Mouse (Mus musculus): ENCODE data around the gene Hspa12a.
A peak's percentile ranks its signal among the peaks of the same experiment; 100 is the strongest.
"Not testable (repeated sequence)": the region's sequence is repeated elsewhere in the genome, so short reads cannot be mapped to it uniquely, and the experiment has no call there.

The Hspa12a gene

DNA sequence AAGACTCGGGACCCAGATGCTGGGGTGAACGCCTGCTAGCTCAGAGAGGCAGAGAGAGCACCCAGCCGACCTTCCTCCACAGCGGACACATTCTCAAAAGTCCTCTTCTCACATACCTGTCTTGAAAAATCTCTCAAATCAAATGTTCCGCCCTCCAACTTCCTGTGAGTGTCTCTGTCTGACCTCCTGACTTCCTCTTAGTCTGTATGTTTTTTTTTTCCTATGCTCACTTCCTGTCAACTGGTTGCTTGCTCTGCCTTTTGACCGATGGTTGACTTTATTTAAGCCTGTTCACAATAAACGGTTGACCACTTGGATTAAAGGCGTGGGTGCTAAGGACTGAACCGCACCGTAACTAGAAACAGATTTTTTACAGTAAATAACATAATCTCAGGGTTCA is 35.4 kb downstream of the Hspa12a start:
- DNase-seq: no peak

DNA sequence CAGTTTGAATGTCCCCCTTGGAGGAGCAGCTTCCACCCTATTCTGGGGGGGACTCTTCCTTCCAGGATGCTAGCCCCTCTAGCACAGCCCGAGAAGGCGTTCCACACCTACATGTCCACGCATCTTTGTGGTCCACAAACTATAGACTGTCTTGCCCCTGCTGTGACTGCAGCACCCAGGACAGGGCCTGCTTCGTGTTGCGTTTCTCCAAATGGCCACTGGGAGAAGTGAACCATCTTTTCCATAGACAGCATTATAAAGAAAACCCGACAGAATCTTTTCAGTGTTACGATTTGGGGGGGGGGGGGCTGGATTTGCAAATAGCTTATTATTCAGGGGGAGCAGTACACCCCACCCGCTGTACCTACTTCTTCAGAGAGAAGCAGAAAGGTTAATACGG is 36.8 kb downstream of the Hspa12a start:
- DNase-seq: no peak

DNA sequence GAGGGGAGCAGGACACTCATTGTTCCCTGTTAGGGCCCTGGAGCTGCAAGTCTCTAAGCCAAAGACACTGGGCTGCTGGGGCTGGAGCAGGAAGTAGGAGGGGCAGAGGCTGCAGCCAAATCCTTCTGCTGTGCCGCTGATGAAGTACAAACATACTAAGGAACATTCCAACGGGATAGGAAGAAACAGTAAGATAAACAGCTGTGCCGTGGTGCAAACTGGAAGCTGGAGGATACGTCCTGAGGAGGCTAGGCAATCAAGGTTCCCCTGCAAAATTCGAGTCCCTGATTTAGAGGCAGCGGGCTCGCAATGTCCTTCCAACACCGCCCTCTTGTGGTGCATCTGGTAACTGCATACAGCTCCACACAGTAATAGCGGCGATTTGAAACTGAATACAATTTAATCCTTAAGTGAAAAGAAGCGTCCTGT is 39.5 kb downstream of the Hspa12a start:
- DNase-seq: peak; percentile 78 to 94

DNA sequence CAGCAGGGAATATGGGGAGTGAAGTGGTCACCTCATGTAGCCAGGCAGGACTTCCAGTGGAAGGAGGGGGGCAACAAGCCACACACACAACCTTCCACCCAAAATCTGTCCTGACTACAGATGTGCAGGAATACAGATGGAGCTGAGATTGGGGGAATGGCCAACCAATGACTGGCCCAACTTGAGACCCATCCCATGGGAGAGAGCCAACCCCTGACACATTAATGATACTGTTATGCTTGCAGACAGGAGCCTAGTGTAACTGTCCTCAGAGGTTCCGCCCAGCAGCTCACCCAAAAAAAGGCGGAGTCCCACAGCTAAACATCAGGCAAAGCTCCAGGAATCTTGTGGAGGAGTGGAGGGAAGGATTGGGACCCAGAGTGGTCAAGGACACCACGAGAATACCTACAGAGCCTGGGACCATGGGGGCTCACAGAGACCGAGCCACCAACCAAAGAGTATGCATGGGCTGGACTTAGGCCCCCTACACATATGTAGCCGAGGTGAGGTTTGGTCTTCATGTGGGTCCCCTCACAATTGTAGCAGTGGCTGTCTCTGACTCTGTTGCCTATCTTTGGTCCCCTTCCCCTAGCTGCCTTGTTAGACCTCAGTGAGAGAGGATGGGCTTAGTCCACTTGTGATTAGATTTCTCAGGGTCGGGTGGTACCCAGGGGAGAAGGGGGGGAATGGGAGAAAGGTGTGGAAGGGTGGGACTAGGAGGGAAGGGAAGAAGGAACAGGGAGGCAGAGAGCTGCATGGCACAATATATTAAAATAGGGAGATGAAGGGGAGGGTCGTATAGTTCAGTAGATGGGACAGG is 40.2 kb downstream of the Hspa12a start:
- DNase-seq: no peak

DNA sequence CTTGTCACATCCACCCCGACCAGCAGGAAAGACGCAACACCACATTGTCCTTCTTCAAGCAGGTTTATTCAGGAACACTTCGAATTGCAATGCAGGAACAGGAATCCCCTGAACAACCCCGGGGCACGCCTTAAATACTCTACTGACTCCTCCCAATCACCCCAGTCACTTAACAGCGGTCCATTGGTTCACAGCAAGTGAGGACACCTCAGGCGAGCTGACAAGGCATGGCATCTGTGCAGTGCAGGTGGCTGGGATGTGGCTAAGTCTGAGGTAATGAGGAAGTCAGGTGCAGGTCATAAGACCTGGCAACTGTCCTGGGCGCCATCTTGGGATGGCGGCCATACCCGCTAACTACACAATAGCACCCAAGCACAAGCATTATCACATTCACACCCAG is 43.0 kb downstream of the Hspa12a start:
- DNase-seq: not testable (repeated sequence)

DNA sequence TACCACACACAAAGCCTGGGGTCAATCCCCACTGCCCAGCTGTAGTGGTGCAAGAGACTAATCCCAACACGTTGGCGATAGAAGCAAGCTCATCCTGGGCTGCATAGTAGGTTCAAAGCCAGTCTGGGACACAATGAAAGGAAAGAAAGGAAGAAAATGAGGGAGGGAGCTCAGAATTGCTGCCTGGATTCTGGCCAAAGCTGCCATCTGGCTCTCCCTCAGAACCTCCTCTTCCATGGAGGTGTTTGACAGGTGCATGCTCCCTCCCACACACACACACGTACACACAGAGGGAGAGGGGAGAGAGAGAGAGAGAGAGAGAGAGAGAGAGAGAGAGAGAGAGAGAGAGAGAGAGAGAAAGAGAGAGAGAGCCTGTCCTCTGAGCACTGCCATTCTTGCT is 47.2 kb downstream of the Hspa12a start:
- DNase-seq: no peak

DNA sequence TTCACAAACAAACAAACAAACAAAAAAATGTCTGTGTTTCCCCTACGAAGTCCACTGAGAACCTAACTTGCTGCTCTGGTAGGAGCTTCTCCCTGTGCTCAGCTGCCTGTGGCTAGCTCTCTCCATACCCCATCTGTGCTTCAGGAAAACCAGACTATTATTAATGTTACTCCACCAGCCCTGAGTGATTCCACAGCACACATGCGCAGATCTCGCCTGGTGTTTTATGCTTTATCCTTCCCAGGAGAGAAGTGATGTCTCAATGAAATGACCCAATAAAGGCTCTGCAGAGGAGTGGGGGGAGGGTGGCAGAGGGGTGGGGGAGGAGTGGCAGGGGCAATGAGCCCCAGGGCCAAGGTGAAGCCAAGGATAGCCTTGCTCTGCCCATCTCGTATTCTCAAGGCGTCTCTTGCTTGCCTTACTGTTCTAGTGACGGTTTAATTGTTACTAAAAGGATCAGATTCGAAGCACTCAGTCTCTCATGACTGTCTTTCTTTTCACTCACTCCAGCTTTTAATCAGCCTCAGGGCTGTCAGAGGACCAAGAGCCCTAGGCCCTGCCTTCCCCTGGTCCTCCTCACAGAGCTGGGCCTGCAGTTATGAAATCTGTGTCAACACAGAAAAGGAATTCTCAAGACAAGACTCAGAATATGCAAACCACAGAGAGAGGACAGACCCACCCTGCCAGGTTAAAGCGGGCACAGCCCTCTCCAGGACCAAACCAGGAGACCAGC is 54.0 kb downstream of the Hspa12a start:
- DNase-seq: no peak

DNA sequence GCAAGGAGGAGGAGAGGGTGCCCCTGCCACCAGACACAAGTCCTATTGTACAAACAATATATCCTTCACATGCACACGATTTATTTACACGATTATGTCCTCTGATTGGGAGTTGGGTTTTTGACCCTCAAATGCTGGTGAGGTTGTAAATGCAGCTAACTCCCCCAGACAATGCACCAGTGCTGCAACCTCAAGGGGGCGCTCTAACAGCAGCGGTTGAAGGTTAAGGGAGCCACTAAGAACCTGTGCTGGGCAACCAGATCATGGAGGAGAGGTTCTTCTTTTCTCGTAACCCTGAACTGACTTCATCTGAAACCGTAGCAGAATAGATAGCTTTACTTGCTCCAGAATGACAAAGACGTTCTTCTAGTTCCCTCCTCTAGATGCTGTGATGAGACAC is 57.0 kb downstream of the Hspa12a start:
- no peak for DNase-seq

DNA sequence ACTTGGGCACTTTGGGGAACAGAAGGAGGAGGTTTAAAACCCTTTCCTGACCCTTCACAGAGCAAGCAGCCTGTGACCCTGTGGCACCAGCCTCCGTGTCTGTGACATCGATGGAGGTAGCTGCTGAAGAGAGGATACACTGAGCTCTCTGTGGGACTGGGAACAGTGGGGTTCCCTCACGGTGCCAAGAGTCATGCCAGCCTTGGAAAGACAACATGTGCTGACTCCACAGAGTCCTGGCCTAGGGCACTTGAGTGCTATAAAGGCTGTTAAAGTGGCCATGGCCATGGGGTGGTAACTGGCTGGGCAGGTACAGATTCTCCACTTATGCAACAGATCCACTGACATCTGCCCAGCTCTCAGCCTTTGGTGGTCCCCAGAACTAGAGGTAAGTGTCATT is 60.0 kb downstream of the Hspa12a start:
- DNase-seq: no peak

DNA sequence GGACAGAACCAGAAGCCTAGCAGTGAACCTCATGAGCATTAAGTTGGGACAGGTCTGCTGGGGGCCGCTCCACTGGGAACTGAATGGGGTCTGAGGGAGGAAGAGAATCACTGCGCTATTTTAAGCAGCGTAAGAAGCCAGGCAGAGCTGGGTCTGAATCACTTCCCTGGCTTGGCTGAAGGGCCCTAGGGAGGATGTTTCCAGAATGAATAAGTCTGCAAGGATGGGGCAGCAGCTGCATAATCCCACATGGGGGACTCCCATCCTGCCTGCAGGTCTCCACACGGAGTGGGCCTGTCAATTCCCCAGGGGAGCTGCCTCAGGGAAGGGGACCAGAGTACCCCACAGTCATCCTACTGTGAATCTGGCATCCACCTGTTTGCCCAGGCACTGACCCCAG is 61.1 kb downstream of the Hspa12a start:
- DNase-seq: no peak

DNA sequence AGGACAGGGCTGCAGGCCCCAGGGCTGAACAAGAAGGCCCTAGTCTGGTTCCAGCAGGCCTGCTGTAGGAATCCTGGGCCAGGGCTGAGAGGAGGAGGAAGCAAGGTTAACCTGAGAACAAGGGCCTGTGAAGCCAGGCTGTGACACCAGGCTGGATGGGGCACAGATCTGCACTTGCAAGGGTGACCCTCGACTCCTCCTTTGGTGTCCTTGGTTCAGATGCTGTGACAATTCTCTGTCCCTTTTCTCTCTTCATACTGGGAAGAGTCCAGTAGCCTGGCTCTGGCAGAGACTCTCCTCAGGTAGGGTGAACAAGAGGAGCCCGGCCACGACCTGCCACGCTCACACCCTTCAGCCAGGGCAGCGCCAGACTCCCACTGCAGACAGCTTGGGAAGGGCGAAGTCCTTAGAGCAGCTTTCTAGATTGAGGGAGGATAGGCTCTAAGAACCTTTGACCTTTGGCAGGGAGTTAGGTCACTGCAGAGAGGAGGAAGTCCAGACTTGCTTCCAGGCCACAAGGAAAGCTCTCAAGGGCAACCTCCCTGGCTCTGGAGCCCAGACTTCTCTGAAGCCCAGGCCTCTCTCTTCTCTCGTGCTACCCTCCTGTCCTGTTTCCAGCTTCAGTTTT is 64.0 kb downstream of the Hspa12a start:
- DNase-seq: peak; percentile 64 to 75

DNA sequence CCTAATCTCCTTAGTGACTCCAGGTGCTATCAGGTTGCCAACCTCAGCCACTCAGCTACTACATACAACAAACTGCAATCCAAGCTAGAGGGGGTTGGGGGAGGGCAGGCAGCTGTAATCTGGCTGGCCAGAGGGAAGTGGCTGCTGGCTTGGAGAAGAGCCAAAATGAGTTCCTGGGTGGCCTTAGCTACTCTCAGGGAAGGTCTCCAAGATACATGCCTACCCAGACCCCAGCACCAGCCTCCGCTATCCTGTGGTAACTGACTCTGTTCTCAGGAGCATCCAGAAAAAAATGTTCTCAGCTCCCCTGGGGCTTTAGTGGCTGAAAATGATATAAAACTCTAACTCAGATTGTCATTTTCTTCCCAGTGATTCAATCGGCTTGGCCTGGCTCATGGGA is 64.9 kb downstream of the Hspa12a start:
- peak; percentile 22 to 41 for DNase-seq

DNA sequence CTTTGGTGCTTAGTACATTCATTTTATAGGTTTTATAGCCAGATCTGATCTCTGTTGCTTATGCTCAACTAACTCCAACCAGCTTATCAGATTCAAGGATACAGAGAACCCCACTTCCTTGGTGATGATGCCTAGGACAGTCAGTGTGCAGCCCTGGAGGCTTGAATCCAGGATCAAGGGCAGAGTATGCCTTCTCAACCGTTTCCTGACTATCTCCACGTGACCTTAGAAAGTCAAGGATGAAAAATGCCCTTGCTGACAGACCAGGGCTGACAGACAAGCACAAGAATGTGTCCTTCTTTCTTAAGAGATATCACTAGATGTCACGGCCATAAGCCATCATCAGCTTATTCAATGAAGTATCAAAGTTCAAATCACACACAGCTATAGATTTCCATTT is 69.9 kb downstream of the Hspa12a start:
- no peak for DNase-seq

DNA sequence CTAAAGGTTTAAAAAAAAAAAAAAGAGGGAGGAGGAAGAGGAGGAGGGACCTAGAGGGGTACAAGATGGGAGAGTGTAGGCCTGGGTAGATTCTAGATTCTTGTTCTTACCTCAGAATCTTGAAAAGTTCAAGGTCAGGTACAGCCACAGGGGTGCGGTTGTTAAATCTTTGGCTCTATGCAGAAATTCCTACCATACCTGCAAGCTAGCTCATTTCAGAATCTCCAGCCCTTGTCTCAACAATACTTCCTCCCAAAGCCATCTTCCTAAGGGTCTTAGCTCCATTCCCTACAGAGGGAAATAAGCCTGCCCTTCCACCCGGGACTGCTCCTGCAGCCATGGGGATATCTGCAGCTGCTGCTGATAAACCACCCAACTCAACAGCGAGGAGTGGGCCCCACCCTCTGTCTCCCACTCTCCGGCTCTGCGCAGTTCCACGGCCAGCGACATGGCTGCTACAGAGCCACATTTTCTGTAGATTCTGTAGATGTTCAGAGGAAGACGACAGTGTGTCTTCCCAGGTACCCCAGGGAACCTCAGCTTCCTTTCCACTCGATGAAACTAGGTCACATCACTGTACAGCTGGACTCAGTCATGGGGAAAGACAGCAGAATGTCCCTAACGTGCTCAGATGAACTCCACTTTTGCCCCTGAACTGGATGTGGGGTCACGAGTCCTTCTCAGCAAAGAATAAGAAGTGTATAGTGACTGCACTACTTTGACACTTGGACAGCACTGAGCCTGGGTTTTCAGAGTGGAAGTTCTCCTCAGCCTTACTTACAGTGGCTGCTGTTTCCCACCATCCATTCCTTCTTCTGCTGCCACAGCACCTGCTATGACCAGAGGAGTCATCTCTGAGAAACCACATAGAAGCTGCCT is 70.8 kb downstream of the Hspa12a start:
- peak in 1 of 2 experiments; percentile 14 for DNase-seq

DNA sequence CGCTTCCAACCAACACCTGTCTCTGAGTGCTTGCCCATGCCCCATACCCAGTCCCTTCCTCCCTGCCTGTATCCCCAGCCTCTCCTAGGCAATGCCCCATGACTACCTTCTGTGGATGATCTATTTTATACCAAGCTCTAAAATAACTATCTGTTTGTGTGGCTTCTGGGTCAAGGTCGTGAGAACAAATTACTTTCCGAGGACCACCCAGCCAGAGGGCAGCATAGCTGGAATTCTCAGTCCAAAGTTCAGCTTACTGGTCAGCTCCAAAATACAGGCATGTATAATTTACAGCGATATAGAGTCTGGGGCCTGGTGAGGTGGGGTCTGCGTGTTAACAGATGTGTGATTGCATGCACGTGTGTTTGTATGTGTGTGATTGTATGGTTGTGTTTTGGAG is 71.6 kb downstream of the Hspa12a start:
- no peak for DNase-seq

DNA sequence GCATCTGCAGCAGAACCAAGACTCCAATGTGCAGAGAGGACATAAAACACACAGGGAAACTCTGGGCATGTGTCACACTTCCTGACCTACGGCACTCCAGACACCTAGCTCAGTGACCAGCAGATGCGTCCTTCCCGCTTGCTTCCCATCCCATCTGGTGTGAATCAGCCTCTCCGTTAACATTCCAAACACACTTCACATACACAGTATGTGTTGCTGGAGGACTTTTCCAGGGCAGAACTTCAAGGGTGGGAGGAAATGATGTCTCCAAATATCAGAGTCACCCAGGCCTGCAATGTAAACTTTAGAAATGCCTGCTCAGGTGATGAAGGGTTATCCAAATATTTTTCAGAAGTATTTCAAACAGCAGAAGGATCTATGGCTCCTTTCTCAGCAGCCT is 76.8 kb downstream of the Hspa12a start:
- no peak for DNase-seq

DNA sequence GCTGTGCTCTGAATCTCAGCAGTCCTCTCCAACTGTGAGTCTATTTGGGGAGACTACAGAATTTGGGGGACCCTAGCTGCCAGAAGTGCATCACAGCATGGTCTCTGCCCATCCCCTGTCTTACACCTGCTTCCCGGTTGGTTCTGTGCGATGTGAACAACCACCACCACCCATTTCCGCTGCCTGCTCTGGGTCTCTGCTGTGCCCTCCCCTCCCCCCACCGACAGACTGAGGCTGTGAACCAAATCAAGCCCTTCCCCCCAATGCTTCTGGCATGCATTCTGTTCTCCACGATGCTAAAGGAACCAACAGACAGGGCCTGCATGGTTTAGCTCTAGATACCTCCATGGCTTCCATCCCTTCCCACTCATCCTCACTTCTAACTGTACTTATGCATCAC is 78.2 kb downstream of the Hspa12a start:
- no peak for DNase-seq

DNA sequence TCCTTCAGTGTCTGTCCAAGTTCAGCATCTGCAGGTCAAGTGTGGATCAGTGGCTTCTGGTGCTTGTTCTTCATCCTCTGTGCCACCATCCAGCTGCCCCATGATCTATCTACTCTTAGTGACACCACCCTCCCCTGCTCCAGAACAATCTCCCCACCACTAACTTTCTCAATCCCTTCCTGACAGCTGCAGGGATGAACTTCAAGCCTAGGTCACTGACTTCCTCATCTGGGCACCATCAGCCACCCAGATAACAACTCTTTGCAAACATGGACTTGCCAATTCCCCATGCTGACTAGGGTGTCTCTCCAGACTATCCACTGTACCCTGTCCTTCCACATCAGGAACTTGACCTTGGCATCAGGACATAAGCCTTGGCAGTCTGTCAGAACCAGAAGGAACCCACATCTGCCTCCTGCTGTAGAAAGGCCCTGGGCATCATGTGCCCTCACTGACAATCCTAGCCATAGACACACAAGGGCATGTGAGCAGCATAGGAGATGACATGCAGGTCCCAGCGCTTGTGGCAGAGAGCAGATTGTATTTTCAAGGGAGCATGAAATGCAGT is 79.4 kb downstream of the Hspa12a start:
- peak in 1 of 2 experiments; percentile 23 for DNase-seq

DNA sequence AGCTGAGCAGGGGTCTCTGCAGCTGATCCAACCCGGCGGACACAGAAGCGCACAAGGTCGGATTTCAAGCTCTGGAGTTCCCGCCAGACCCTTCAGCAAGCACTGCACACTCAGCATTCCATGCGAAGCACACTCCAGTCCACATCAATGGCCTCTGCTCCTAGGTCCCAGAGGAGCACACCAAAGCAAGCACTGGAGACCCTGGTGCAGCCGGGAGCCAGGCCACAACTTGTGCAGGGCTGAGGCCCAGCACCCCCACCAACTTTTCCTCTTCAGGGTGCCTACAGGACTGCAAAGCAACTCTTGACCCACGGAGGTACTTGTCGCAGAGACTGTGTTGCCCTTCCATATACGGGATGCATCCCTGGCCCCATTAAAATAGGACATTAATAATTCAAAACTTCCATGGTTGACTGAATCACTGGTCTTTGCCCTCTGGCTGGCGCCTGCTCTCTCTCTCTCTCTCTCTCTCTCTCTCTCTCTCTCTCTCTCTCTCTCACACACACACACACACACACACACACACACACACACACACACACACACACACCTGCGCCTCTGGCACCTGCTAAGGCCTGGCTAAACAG is 82.2 kb downstream of the Hspa12a start:
- peak; percentile 31 to 62 for DNase-seq

DNA sequence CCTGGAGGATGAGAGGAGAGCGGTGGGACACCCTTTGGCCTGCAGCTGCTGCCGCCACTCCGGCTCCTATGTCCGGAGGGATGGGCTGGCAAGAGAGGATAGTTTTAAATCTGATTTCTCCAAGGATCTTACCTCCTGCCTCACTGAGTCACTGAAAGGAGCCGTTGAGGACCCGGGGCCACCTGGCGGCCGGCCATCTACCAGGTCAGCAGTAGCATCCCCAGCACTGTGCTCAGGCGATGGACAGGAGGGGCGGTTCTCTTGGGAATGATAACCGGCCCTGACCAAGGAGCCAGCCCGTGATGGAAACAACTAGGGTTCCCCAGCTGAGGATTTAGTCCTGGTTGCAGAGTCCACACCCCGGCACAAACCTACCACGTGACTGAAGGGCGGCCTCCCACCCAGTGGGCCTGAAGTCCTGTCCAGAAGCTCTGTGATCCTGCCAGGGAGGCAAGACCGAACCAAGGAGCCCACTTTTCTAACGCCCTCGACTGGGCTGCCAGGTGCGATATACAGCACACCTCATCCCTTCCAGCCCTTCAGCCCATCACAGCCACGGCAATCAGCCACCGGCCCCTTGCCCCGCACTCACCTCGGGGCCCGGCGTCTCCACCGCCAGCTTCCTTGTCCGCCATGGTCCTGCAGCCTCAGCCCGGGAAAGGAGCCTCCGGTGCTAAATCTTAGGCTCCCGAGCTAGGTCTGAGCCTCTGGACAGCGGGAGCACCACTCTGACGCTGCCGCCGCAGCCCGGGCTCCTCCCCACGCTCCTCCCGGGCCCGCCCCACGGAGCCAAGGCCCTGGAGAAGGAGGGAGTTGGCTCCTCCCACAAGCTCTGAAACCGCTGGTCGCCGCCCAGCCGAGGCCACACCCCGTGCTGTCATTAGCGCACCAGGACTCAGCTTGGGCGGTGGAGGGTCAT is 82.9 kb downstream of the Hspa12a start:
- peak; percentile 92 to 96 for DNase-seq

DNA sequence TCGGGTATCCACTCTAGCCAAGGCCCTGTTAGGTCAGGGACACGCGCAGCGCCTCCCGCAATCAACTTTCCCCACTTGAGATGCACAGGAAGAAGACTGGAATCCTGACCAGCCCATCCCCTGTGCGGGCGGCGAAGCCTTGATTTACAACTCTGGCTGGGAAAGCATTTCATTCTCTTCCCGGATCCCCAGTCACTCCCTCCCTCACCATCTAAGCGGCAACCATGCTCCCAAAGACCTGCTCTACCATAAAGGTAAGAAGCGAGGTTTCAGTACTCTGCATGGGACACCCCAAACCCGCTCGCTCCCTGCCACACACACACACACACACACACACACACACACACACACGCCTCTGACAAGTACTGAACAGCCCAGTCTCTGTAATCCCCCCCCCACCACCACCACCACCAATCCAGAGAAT is 83.6 kb downstream of the Hspa12a start:
- DNase-seq: peak in 1 of 2 experiments; percentile 43

Data from kidney, postnatal 25 days (tissue).